Mouse (Mus musculus) small intestine, adult 2 months (tissue): ENCODE results near the gene Mpl.

Source experiments
- CTCF ChIP-seq: fragments of 200-500 bp; IDR thresholded peaks from 2 replicates; pipeline ENCODE4 v1.5.1; 2012; ENCODE audit warnings: low read depth, mild to moderate bottlenecking, control low read depth, inconsistent platforms, low read length, moderate library complexity, mixed read lengths; ENCODE audit not compliant: insufficient replicate concordance, insufficient read length; ENCODE audit errors: extremely low read depth
- POLR2A ChIP-seq: fragments of 200-500 bp; IDR thresholded peaks from 2 replicates; pipeline ENCODE4 v1.6.1; 2012; ENCODE audit warnings: low read depth, mild to moderate bottlenecking, control low read depth, inconsistent platforms, low read length, moderate library complexity

- TF ChIP-seq POLR2A, result no peak
- no peak for TF ChIP-seq CTCF
Observed at GRCm38 (mm10) chr4:118489717-118490132, 32.4 kb upstream of the Mpl start, which contains the start of gene Tie1.
